Mouse (Mus musculus) spleen, postnatal 10 days (tissue): ENCODE measurements around the gene Cep95.
A peak's percentile ranks its signal among the peaks of the same experiment; 100 is the strongest.
"Not testable (repeated sequence)": the region's sequence is repeated elsewhere in the genome, so short reads cannot be mapped to it uniquely, and the experiment has no call there.

Experiments
- DNase-seq, 2 experiments: peaks; one replicate each; pipeline ENCODE4 v3.0.0; 2021 to 2022; ENCODE audit warnings: low spot score in 2 of 2

Gene Cep95

DNA sequence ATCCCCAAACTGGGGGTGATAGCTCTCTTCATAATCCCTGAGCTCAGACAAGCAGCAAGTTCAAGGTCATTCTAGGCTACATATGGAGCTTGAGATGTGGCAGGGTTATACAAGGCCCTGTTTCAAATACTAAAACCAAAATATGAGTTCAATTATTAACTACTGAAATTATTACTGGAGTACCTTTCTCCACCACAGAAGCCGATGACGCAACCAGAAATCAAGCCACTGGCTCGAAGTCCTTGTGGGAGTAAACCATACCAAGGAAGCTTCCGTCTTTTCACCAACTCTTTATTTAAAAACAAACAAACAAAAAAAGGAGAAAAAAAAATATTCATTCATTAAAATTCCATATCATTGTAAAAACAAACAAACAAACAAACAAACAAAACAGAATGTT is 12.1 kb upstream of the Cep95 start:
- DNase-seq = no peak

DNA sequence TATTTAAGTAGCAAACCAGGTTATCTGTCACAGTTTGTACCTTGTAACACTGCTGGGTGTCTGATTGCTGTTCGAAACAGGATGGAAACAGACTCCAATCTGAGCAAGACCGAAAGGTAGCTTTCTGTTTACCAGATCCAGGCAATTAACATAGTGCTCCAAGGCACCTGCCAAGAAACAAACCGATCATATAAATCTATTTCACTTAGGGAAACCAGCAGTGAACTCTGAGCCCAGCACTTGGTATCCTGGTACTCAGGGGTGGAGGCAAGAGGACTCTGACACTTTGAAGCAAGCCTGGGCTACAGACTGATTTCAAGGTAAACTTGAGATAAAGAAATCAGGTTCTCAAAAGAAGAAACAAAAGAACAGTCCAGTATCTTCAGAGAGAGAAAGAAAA is 11.7 kb upstream of the Cep95 start:
- no peak for DNase-seq

GRCm38 (mm10) chr11:106778132-106778531 is 10.9 kb upstream of the Cep95 start:
- DNase-seq = no peak

DNA sequence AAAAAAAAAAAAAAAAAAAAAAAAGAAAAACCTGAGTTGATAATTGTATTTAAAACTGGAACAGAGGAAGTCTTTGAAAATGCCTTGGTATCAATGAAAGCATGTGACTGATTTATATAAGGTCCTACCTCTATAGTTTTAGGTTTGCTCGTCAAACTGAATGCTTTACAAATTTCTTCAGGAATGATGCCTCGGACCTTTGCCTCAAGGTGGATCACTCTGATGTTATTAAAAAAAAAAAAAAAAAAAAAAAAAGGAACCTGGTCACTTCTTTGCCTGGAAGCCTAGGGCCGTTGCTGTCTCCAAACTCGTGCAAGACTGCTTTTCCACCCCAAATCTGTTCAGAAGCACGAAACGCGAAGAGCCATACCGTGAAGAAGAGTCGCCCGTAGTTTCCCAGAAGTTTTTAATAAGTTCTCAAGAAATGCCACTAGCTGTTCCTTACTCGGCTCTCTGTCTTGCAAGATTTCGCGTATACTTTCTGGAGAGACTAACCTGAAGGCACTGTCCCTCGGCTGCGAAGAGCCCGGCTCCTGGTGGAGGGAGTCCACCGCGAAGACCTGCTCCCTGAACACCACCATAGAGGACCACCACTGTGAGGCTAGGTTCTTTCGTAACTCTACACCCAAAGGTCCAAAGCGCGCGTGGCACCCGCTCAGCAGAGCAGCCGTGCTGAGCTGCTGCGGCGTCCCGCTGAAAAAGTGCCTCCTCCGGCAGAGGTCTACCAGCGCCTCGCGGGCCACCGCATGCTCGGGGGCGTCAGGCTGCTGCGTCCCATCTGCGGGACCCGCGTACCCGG is 10.3 kb upstream of the Cep95 start:
- DNase-seq = no peak

DNA sequence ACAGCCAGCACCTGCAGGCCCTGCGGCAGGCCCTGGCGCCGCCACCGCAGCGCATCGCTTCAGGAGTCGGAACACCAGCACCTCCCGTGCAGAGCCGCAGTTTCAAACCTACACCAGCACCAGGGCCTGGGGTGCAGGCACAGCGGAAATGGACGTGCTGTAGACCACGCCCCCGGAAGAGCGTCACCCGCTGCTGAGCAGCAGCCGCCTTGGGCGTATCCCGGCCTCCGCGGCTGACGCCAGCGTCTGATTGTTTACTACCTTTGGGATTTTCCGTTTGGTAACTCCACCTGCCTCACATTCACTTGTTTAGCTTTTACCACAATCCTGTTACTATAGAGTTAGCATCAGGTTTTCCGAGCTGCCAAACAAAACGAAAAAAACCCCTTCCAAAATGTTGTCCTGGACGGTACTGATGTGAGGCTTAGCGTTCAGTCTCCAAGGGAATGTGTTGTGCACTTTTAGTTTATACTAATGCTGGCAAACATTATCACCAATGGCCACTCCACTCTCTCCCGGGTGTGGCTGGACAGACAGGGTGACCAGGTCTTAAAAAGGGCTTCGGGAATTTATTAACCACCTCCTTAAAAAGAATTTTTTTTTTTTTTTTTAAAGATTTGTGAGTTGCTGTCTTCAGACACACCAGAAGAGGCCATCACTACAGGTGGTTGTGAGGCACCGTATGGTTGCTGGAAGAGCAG is 9.5 kb upstream of the Cep95 start, which contains the start of gene Polg2:
Gene Polg2 (minus strand): TSS at position 150 of the 701 bp plus-strand sequence.
- DNase-seq = peak; percentile 88 to 94

- no peak for DNase-seq
These were observed 9.0 kb upstream of the Cep95 start for GRCm38 (mm10) chr11:106780089-106780425.

DNA sequence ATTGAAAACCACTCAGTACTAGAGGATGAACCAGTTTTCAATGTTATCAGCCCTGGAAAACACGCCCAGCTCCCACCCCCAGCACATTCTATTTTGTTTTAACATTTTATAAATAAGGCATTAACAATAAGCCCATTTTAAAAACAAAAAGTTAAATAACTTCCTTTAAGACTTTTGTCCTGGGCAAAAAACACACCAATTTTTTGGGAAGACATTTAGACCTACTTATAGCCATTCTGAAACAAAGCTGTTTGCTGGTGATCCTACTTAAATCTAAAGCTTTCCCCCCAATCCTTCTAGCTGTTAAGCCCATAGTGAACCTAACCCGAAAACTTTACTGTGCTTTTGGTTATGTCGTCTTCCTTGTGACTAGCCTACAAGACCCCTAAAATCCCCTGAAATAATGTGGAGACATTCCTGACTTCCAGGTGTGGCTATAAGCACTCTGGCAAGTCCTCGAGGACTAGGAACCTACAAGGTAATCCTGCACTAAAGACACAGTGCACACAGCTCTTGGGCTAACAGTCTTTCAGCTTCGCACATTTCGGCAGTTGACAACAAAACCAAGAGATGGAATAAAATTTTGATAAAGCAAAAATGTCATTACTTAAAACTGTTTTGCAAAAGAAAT is 8.3 kb upstream of the Cep95 start:
- DNase-seq = peak in 1 of 2 experiments; percentile 9

DNA sequence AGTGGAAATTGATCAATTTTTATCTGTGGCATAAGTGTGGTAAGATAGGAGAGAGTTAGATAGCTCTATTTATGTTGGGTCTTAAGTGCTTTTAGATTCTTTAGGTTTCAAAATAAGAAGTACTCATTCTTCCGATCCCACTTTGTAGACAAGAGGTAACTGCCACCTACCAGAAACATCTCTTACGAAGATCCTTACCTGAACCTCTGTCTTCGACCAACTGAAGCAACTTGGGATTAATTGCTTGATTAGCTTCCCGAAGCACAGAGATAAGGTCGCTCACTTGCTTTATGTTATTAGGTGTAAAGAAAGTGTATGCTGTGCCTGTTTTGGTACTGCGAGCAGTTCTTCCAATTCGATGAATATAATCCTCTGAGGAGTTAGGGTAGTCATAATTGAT is 6.8 kb upstream of the Cep95 start:
- peak in 1 of 2 experiments; percentile 7 for DNase-seq

DNA sequence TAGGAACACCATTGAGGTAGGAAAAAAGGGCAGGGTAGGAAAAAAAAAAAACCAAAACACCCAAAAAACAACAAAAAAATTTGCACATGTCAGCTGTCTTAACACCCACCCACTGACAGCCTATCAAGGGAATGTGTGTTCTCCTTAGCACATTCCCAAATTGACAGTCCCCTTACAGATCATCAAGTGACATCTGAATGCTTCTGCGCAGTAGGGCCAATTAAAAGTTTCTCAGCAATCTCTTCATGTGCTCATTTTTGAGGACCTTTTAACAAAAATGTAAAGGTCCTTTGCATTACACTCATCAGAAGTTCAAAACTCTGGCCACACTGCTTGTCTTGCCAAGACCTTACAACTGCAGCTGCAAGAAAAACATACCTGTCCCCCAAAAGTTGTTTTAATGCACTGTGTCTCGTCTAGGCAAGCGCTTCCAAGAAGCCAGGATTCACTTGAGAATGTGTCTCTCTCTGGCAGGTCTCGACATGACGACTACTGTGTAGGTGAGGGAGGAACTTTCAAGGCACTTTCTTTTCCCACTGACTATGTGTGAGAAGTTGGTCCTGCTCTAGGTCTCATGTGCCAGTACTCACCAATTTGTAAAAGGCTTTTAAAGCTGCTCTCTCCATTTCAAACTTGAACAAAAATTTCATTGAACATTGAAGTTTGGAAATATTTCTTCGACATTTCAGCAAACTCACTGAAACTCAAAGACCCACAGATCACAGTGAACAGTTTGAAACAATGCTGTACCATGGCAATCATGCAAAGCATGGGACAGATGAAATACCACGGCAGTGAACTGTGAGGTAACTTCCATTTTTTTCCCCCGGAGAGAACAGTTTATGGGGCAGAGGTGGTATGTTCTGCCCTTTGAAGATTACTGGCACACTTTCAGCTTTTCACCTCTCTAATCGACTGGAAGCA is 5.9 kb upstream of the Cep95 start:
- DNase-seq = peak in 1 of 2 experiments; percentile 11

GRCm38 (mm10) chr11:106784476-106784875 is 4.6 kb upstream of the Cep95 start:
- no peak for DNase-seq

DNA sequence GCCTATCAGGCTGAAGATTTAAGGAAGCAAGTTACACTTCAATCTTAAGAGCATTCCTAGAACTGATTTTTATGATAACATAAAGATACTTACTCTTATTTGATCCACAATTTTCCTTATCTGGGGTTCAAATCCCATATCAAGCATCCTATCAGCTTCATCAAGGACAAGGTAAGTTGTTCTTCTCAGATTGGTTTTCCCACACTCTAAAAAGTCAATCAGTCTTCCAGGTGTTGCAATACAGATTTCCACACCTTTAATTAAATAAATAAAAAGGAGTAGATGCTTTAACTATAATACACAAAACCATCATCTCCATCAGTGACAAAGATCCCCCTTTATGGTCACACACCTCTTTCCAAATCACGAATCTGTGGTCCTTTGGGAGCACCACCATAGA is 4.0 kb upstream of the Cep95 start:
- no peak for DNase-seq

GRCm38 (mm10) chr11:106787131-106788025 is 1.7 kb upstream of the Cep95 start:
- peak; percentile 90 to 93 for DNase-seq

GRCm38 (mm10) chr11:106788026-106788774 is 852 bp upstream of the Cep95 start:
- DNase-seq = peak in 1 of 2 experiments; percentile 100

- no peak for DNase-seq
These were observed 597 bp downstream of the Cep95 start for GRCm38 (mm10) chr11:106789649-106790048.

GRCm38 (mm10) chr11:106793846-106794245 is 4.8 kb downstream of the Cep95 start:
- peak in 1 of 2 experiments; percentile 33 for DNase-seq

GRCm38 (mm10) chr11:106795679-106796078 is 6.6 kb downstream of the Cep95 start:
- no peak for DNase-seq

DNA sequence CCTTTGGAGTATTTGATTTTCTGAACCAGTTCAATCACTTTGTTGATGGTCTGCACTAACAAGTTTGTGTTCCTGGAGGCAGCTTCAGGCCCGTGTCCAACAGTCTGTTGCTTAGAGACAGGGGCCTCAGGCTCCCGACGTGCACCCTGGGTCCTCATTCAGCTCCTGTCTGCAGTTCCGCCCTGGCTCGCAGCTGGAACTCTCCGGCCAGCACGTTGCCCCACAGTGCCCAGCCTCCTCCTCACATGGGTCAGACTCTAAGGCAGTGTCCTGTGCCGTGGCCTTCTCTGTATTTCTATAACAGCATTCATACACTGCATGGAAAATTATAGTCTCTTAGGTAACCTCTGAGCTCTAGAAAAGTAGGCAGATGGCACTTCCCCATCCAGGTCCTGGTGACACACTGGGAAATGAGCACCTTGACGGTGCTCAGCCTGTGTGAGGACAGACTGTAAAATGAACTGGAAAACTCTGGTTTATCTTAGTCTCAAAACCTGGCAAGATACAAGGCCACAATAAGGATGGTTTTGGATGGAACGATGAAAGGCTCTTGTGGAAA is 13.1 kb downstream of the Cep95 start:
- no peak for DNase-seq

GRCm38 (mm10) chr11:106807442-106807841 is 18.4 kb downstream of the Cep95 start:
- not testable (repeated sequence) for DNase-seq

DNA sequence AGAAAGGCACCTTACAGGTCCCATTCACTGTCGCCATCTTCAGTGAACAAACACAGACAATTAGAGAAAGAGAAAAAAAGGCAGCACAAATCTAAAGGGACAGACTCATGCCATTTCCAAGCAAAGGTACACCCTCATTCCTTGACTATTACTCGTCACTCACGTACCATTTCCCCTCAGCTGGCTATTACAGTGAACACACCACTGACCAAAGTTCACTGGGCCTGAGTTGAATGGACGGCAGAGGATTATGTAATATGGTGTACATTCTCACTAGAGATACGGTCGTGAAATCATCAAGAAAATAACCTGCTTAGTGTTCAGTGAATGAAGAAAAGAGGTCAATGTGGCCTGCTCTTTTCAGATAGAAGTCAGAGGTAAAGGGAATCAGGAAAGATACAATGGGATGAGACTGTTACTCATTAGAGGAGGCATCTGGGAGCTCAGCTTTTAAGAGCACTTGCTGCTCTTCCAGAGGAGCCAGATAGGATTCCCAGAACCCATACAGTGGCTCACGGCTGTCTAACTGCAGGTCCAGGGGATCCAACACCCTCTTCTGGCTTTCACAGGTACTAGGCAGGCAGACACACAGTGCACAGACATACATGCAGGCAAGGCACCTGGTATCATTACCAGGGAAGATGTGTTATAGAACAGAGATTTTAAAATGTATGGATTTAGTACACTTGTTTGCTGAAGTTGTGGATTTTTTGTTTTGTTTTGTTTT is 23.5 kb downstream of the Cep95 start:
- no peak for DNase-seq
